Mouse (Mus musculus) MEL (cell line): ENCODE measurements around the gene Fbxl12. TPM values are rescaled to one million over a fixed set of nuclear protein-coding genes. Genes with fewer than 3 reads are reported as not detected.
"Not testable (repeated sequence)": the region's sequence is repeated elsewhere in the genome, so short reads cannot be mapped to it uniquely, and the experiment has no call there.

Source experiments
- DNase-seq: peaks from one replicate; pipeline ENCODE4 v3.0.0; 2011; ENCODE audit warnings: low read depth, low spot score
- H3K27ac ChIP-seq: 2 replicates; pipeline ENCODE4 v1.5.1; 2012; ENCODE audit warnings: low read depth, mild to moderate bottlenecking, control low read depth, low read length, moderate library complexity; ENCODE audit not compliant: control insufficient read depth
- H3K27me3 ChIP-seq, 2 experiments: fragments of 150-350 bp in 1 of 2; sonication (generic) in 1 of 2; 2 replicates each; pipeline ENCODE4 v1.6.1; 2012; ENCODE audit warnings: low read length in 2 of 2, mild to moderate bottlenecking in 2 of 2, improper control_type of control experiment in 1 of 2, moderate library complexity in 1 of 2; ENCODE audit not compliant: insufficient read depth in 2 of 2, control insufficient read depth in 1 of 2
- H3K36me3 ChIP-seq, 2 experiments: 2 replicates each; pipeline ENCODE4 v1.6.1; 2012 to 2014; ENCODE audit warnings: low read length in 2 of 2, improper control_type of control experiment in 1 of 2, inconsistent platforms in 1 of 2, mild to moderate bottlenecking in 1 of 2; ENCODE audit not compliant: insufficient read depth in 2 of 2, control insufficient read depth in 1 of 2
- H3K4me1 ChIP-seq, 2 experiments: fragments of 150-350 bp in 1 of 2; sonication (generic) in 1 of 2; 2 replicates each; pipeline ENCODE4 v1.6.1; 2012; ENCODE audit warnings: low read length in 2 of 2, improper control_type of control experiment in 1 of 2, mild to moderate bottlenecking in 1 of 2; ENCODE audit not compliant: insufficient read depth in 2 of 2, control insufficient read depth in 1 of 2
- H3K4me3 ChIP-seq, 2 experiments: fragments of 150-350 bp in 1 of 2; sonication (generic) in 1 of 2; 2 replicates each; pipeline ENCODE4 v1.5.1; 2012; ENCODE audit warnings: low read depth in 2 of 2, low read length in 2 of 2, mild to moderate bottlenecking in 2 of 2, moderate library complexity in 2 of 2, control low read depth in 1 of 2, improper control_type of control experiment in 1 of 2; ENCODE audit not compliant: control insufficient read depth in 1 of 2, insufficient read depth in 1 of 2
- H3K79me2 ChIP-seq: 2 replicates; pipeline ENCODE4 v1.6.1; 2012; ENCODE audit warnings: mild to moderate bottlenecking, low read length, moderate library complexity; ENCODE audit not compliant: control insufficient read depth, poor library complexity, insufficient read depth
- H3K9ac ChIP-seq: 2 replicates; pipeline ENCODE4 v1.6.1; 2012; ENCODE audit warnings: low read depth, mild to moderate bottlenecking, control low read depth, low read length, moderate library complexity; ENCODE audit not compliant: control insufficient read depth, poor library complexity, severe bottlenecking
- H3K9me3 ChIP-seq: fragments of 150-350 bp; sonication (generic); replicated peaks from 2 replicates; pipeline ENCODE4 v1.6.1; 2012; ENCODE audit warnings: mild to moderate bottlenecking, low read length, improper control_type of control experiment, moderate library complexity; ENCODE audit not compliant: insufficient read depth
- CHD1 ChIP-seq: IDR thresholded peaks from 2 replicates; pipeline ENCODE4 v1.6.1; 2012; ENCODE audit warnings: low read depth, mild to moderate bottlenecking, inconsistent platforms, low read length, improper control_type of control experiment
- CTCF ChIP-seq, 3 experiments: IDR thresholded peaks in 2 of 3; conservative IDR thresholded peaks in 1 of 3; 2 replicates each; pipeline ENCODE4 v1.5.1; 2011 to 2012; ENCODE audit warnings: low read length in 3 of 3, low read depth in 2 of 3, mild to moderate bottlenecking in 2 of 3, improper control_type of control experiment in 1 of 3, inconsistent platforms in 1 of 3, mixed read lengths in 1 of 3, moderate library complexity in 1 of 3; ENCODE audit not compliant: control insufficient read depth in 1 of 3, insufficient read depth in 1 of 3, poor library complexity in 1 of 3, severe bottlenecking in 1 of 3
- ELF1 ChIP-seq: IDR thresholded peaks from 2 replicates; pipeline ENCODE4 v1.6.1; 2014; ENCODE audit warnings: low read depth, mild to moderate bottlenecking, inconsistent platforms, low read length, improper control_type of control experiment, moderate library complexity
- GATA1 ChIP-seq: IDR thresholded peaks from 2 replicates; pipeline ENCODE4 v1.6.1; 2011; ENCODE audit warnings: low read depth, low read length, improper control_type of control experiment
- HCFC1 ChIP-seq: IDR thresholded peaks from 2 replicates; pipeline ENCODE4 v1.6.1; 2012; ENCODE audit warnings: low read depth, mild to moderate bottlenecking, inconsistent platforms, low read length, improper control_type of control experiment, moderate library complexity
- MEF2A ChIP-seq: IDR thresholded peaks from 2 replicates; pipeline ENCODE4 v1.6.1; 2014; ENCODE audit warnings: low read depth, mild to moderate bottlenecking, inconsistent platforms, low read length, improper control_type of control experiment; ENCODE audit not compliant: poor library complexity, insufficient replicate concordance, severe bottlenecking; ENCODE audit errors: extremely low read depth
- MYB ChIP-seq: IDR thresholded peaks from 2 replicates; pipeline ENCODE4 v1.6.1; 2011; ENCODE audit warnings: mild to moderate bottlenecking, low read depth, low read length, improper control_type of control experiment
- MYC ChIP-seq: IDR thresholded peaks from 2 replicates; pipeline ENCODE4 v1.6.1; 2011; ENCODE audit warnings: low read depth, mild to moderate bottlenecking, low read length, improper control_type of control experiment, moderate library complexity
- NELFE ChIP-seq: IDR thresholded peaks from 2 replicates; pipeline ENCODE4 v1.6.1; 2011; ENCODE audit warnings: low read depth, low read length, improper control_type of control experiment
- POLR2A ChIP-seq, 2 experiments: IDR thresholded peaks; 2 replicates each; pipeline ENCODE4 v1.6.1; 2011 to 2012; ENCODE audit warnings: low read length in 2 of 2, mild to moderate bottlenecking in 2 of 2, control low read depth in 1 of 2, improper control_type of control experiment in 1 of 2, low read depth in 1 of 2, moderate library complexity in 1 of 2; ENCODE audit not compliant: control insufficient read depth in 1 of 2, insufficient read depth in 1 of 2, poor library complexity in 1 of 2
- POLR2AphosphoS2 ChIP-seq: IDR thresholded peaks from 2 replicates; pipeline ENCODE4 v1.6.1; 2011; ENCODE audit warnings: low read length, improper control_type of control experiment
- POLR2AphosphoS5 ChIP-seq: IDR thresholded peaks from 2 replicates; pipeline ENCODE4 v1.6.1; 2012; ENCODE audit warnings: low read depth, borderline replicate concordance, mild to moderate bottlenecking, inconsistent platforms, low read length, moderate library complexity, mixed read lengths
- RAD21 ChIP-seq: IDR thresholded peaks from 2 replicates; pipeline ENCODE4 v1.6.1; 2011; ENCODE audit warnings: mild to moderate bottlenecking, low read depth, low read length, improper control_type of control experiment
- SMC3 ChIP-seq: IDR thresholded peaks from 2 replicates; pipeline ENCODE4 v1.6.1; 2011; ENCODE audit warnings: low read depth, low read length, improper control_type of control experiment
- TAL1 ChIP-seq: IDR thresholded peaks from 2 replicates; pipeline ENCODE4 v1.6.1; 2012; ENCODE audit warnings: mild to moderate bottlenecking, inconsistent platforms, low read length, moderate library complexity, mixed read lengths
- USF2 ChIP-seq, 2 experiments: IDR thresholded peaks; 2 replicates each; pipeline ENCODE4 v1.6.1; 2011 to 2012; ENCODE audit warnings: improper control_type of control experiment in 2 of 2, low read length in 2 of 2, borderline replicate concordance in 1 of 2, inconsistent platforms in 1 of 2, low read depth in 1 of 2, mild to moderate bottlenecking in 1 of 2; ENCODE audit not compliant: insufficient read depth in 1 of 2
- polyA plus RNA-seq, 2 experiments: library from polyadenylated mRNA; stranded (reverse) in 1 of 2; unstranded in 1 of 2; fragments of >175 nt in 1 of 2; fragments of >200 nt in 1 of 2; gene quantifications; 2 replicates each; pipeline versions ENCODE4 v1.2.1 to v1.2.4; 2012; ENCODE audit warnings: low replicate concordance in 2 of 2, low read depth in 1 of 2; ENCODE audit not compliant: insufficient read length in 2 of 2, insufficient read depth in 1 of 2, missing spikeins in 1 of 2
- total RNA-seq: library from RNA; depleted of rRNA; stranded (reverse); fragments of 300-350 nt; gene quantifications from 2 replicates; pipeline ENCODE4 v1.2.3, GENCODE M21; 2012

The Fbxl12 gene
- total and polyA plus RNA-seq, 3 experiments = 16.4 to 44.0 TPM; not detected in 1

- TF ChIP-seq POLR2AphosphoS2 = no peak
- peak; percentile 83; the same call in 1 of the 2 replicates for TF ChIP-seq POLR2AphosphoS5
- no peak for TF ChIP-seq RAD21
Measured at GRCm38 (mm10) chr9:20644360-20645081, at the start of gene Fbxl12 (continued).

- H3K9me3 ChIP-seq = no peaks in the 10 kb centered on the region
- no peak overlapping the region for H3K9ac ChIP-seq
- H3K4me3 ChIP-seq = no peak overlapping the region
- no peak for DNase-seq
- no peaks in the 10 kb centered on the region for H3K4me1 ChIP-seq
- no peaks in the 10 kb centered on the region for H3K36me3 ChIP-seq
- H3K27me3 ChIP-seq = peaks cover 3 to 14% of the 10 kb centered on the region in 2 experiments
- no peaks in the 10 kb centered on the region for H3K79me2 ChIP-seq
- no peak for TF ChIP-seq GATA1
- TF ChIP-seq USF2 (IDR thresholded peaks at IDR 0.05; ENCODE audit: borderline replicate concordance in 1 of 2, insufficient read depth in 1 of 2, low read depth in 1 of 2, low read length in 2 of 2) = no peak; a peak in 1 of 4 replicates
- TF ChIP-seq MEF2A = no peak
- no peak for TF ChIP-seq NELFE
- TF ChIP-seq ELF1 = no peak
- TF ChIP-seq MYB = no peak
- no peak for TF ChIP-seq CHD1
- no peak for TF ChIP-seq CTCF (IDR thresholded peaks at IDR 0.05 in 2 of 3, conservative IDR thresholded peaks at IDR 0.05 in 1 of 3; ENCODE audit: control insufficient read depth in 1 of 3, insufficient read depth in 1 of 3, low read depth in 2 of 3, low read length in 3 of 3, poor library complexity in 1 of 3, severe bottlenecking in 1 of 3)
- no peak for TF ChIP-seq TAL1
- TF ChIP-seq HCFC1 = no peak
- no peak for TF ChIP-seq SMC3
- TF ChIP-seq MYC = no peak
- TF ChIP-seq POLR2A (IDR thresholded peaks at IDR 0.05; ENCODE audit: control insufficient read depth in 1 of 2, insufficient read depth in 1 of 2, low read depth in 1 of 2, low read length in 2 of 2, poor library complexity in 1 of 2) = no peak
- H3K27ac ChIP-seq = no peak overlapping the region
Measured at GRCm38 (mm10) chr9:20692863-20693262, 48.3 kb upstream of the Fbxl12 start.

- H3K79me2 ChIP-seq, H3K27ac ChIP-seq, H3K4me1 ChIP-seq, H3K9ac ChIP-seq, H3K4me3 ChIP-seq, H3K36me3 ChIP-seq, H3K9me3 ChIP-seq, DNase-seq: not testable (repeated sequence)
- peaks cover 3 to 11% of the 10 kb centered on the region in 2 experiments for H3K27me3 ChIP-seq
Measured at GRCm38 (mm10) chr9:20690449-20690848, 45.9 kb upstream of the Fbxl12 start.
